Mouse (Mus musculus) MEL (cell line): Measurements from ENCODE around the gene Zbtb7b. TPM values are rescaled to one million over a fixed set of nuclear protein-coding genes. Genes with fewer than 3 reads are reported as not detected.

Experiments
- DNase-seq: peaks from one replicate; pipeline ENCODE4 v3.0.0; 2011; ENCODE audit warnings: low read depth, low spot score
- H3K27ac ChIP-seq: 2 replicates; pipeline ENCODE4 v1.5.1; 2012; ENCODE audit warnings: low read depth, mild to moderate bottlenecking, control low read depth, low read length, moderate library complexity; ENCODE audit not compliant: control insufficient read depth
- H3K27me3 ChIP-seq, 2 experiments: fragments of 150-350 bp in 1 of 2; sonication (generic) in 1 of 2; 2 replicates each; pipeline ENCODE4 v1.6.1; 2012; ENCODE audit warnings: low read length in 2 of 2, mild to moderate bottlenecking in 2 of 2, improper control_type of control experiment in 1 of 2, moderate library complexity in 1 of 2; ENCODE audit not compliant: insufficient read depth in 2 of 2, control insufficient read depth in 1 of 2
- H3K36me3 ChIP-seq, 2 experiments: 2 replicates each; pipeline ENCODE4 v1.6.1; 2012 to 2014; ENCODE audit warnings: low read length in 2 of 2, improper control_type of control experiment in 1 of 2, inconsistent platforms in 1 of 2, mild to moderate bottlenecking in 1 of 2; ENCODE audit not compliant: insufficient read depth in 2 of 2, control insufficient read depth in 1 of 2
- H3K4me1 ChIP-seq, 2 experiments: fragments of 150-350 bp in 1 of 2; sonication (generic) in 1 of 2; 2 replicates each; pipeline ENCODE4 v1.6.1; 2012; ENCODE audit warnings: low read length in 2 of 2, improper control_type of control experiment in 1 of 2, mild to moderate bottlenecking in 1 of 2; ENCODE audit not compliant: insufficient read depth in 2 of 2, control insufficient read depth in 1 of 2
- H3K4me3 ChIP-seq, 2 experiments: fragments of 150-350 bp in 1 of 2; sonication (generic) in 1 of 2; 2 replicates each; pipeline ENCODE4 v1.5.1; 2012; ENCODE audit warnings: low read depth in 2 of 2, low read length in 2 of 2, mild to moderate bottlenecking in 2 of 2, moderate library complexity in 2 of 2, control low read depth in 1 of 2, improper control_type of control experiment in 1 of 2; ENCODE audit not compliant: control insufficient read depth in 1 of 2, insufficient read depth in 1 of 2
- H3K79me2 ChIP-seq: 2 replicates; pipeline ENCODE4 v1.6.1; 2012; ENCODE audit warnings: mild to moderate bottlenecking, low read length, moderate library complexity; ENCODE audit not compliant: control insufficient read depth, poor library complexity, insufficient read depth
- H3K9ac ChIP-seq: 2 replicates; pipeline ENCODE4 v1.6.1; 2012; ENCODE audit warnings: low read depth, mild to moderate bottlenecking, control low read depth, low read length, moderate library complexity; ENCODE audit not compliant: control insufficient read depth, poor library complexity, severe bottlenecking
- H3K9me3 ChIP-seq: fragments of 150-350 bp; sonication (generic); replicated peaks from 2 replicates; pipeline ENCODE4 v1.6.1; 2012; ENCODE audit warnings: mild to moderate bottlenecking, low read length, improper control_type of control experiment, moderate library complexity; ENCODE audit not compliant: insufficient read depth
- CHD1 ChIP-seq: IDR thresholded peaks from 2 replicates; pipeline ENCODE4 v1.6.1; 2012; ENCODE audit warnings: low read depth, mild to moderate bottlenecking, inconsistent platforms, low read length, improper control_type of control experiment
- CTCF ChIP-seq, 3 experiments: IDR thresholded peaks in 2 of 3; conservative IDR thresholded peaks in 1 of 3; 2 replicates each; pipeline ENCODE4 v1.5.1; 2011 to 2012; ENCODE audit warnings: low read length in 3 of 3, low read depth in 2 of 3, mild to moderate bottlenecking in 2 of 3, improper control_type of control experiment in 1 of 3, inconsistent platforms in 1 of 3, mixed read lengths in 1 of 3, moderate library complexity in 1 of 3; ENCODE audit not compliant: control insufficient read depth in 1 of 3, insufficient read depth in 1 of 3, poor library complexity in 1 of 3, severe bottlenecking in 1 of 3
- EP300 ChIP-seq, 2 experiments: IDR thresholded peaks; 2 replicates each; pipeline ENCODE4 v1.6.1; 2011; ENCODE audit warnings: improper control_type of control experiment in 2 of 2, low read length in 2 of 2, low read depth in 1 of 2, mild to moderate bottlenecking in 1 of 2
- HCFC1 ChIP-seq: IDR thresholded peaks from 2 replicates; pipeline ENCODE4 v1.6.1; 2012; ENCODE audit warnings: low read depth, mild to moderate bottlenecking, inconsistent platforms, low read length, improper control_type of control experiment, moderate library complexity
- KAT2A ChIP-seq: conservative IDR thresholded peaks from 2 replicates; pipeline ENCODE4 v1.6.1; 2012; ENCODE audit warnings: low read depth, low read length, improper control_type of control experiment, inconsistent platforms
- MAZ ChIP-seq: IDR thresholded peaks from 2 replicates; pipeline ENCODE4 v1.6.1; 2012; ENCODE audit warnings: low read depth, mild to moderate bottlenecking, inconsistent platforms, low read length, improper control_type of control experiment
- MXI1 ChIP-seq: IDR thresholded peaks from 2 replicates; pipeline ENCODE4 v1.6.1; 2011; ENCODE audit warnings: mild to moderate bottlenecking, low read depth, low read length, improper control_type of control experiment
- NELFE ChIP-seq: IDR thresholded peaks from 2 replicates; pipeline ENCODE4 v1.6.1; 2011; ENCODE audit warnings: low read depth, low read length, improper control_type of control experiment
- POLR2A ChIP-seq, 2 experiments: IDR thresholded peaks; 2 replicates each; pipeline ENCODE4 v1.6.1; 2011 to 2012; ENCODE audit warnings: low read length in 2 of 2, mild to moderate bottlenecking in 2 of 2, control low read depth in 1 of 2, improper control_type of control experiment in 1 of 2, low read depth in 1 of 2, moderate library complexity in 1 of 2; ENCODE audit not compliant: control insufficient read depth in 1 of 2, insufficient read depth in 1 of 2, poor library complexity in 1 of 2
- POLR2AphosphoS5 ChIP-seq: IDR thresholded peaks from 2 replicates; pipeline ENCODE4 v1.6.1; 2012; ENCODE audit warnings: low read depth, borderline replicate concordance, mild to moderate bottlenecking, inconsistent platforms, low read length, moderate library complexity, mixed read lengths
- RAD21 ChIP-seq: IDR thresholded peaks from 2 replicates; pipeline ENCODE4 v1.6.1; 2011; ENCODE audit warnings: mild to moderate bottlenecking, low read depth, low read length, improper control_type of control experiment
- RCOR1 ChIP-seq: IDR thresholded peaks from 2 replicates; pipeline ENCODE4 v1.6.1; 2012; ENCODE audit warnings: low read depth, mild to moderate bottlenecking, inconsistent platforms, low read length, improper control_type of control experiment
- SIN3A ChIP-seq: IDR thresholded peaks from 2 replicates; pipeline ENCODE4 v1.6.1; 2012; ENCODE audit warnings: low read length, improper control_type of control experiment, inconsistent platforms
- SMC3 ChIP-seq: IDR thresholded peaks from 2 replicates; pipeline ENCODE4 v1.6.1; 2011; ENCODE audit warnings: low read depth, low read length, improper control_type of control experiment
- TBP ChIP-seq: IDR thresholded peaks from 2 replicates; pipeline ENCODE4 v1.8.0; 2011; ENCODE audit warnings: low read depth, low read length, improper control_type of control experiment
- TCF12 ChIP-seq: IDR thresholded peaks from 2 replicates; pipeline ENCODE4 v1.6.1; 2014; ENCODE audit warnings: low read depth, mild to moderate bottlenecking, inconsistent platforms, low read length, improper control_type of control experiment, moderate library complexity
- ZKSCAN1 ChIP-seq: IDR thresholded peaks from 2 replicates; pipeline ENCODE4 v1.6.1; 2012; ENCODE audit warnings: low read depth, mild to moderate bottlenecking, inconsistent platforms, low read length, improper control_type of control experiment, moderate library complexity
- ZMIZ1 ChIP-seq: IDR thresholded peaks from 2 replicates; pipeline ENCODE4 v1.6.1; 2012; ENCODE audit warnings: low read depth, mild to moderate bottlenecking, inconsistent platforms, low read length, improper control_type of control experiment, moderate library complexity
- polyA plus RNA-seq, 2 experiments: library from polyadenylated mRNA; stranded (reverse) in 1 of 2; unstranded in 1 of 2; fragments of >175 nt in 1 of 2; fragments of >200 nt in 1 of 2; gene quantifications; 2 replicates each; pipeline versions ENCODE4 v1.2.1 to v1.2.4; 2012; ENCODE audit warnings: low replicate concordance in 2 of 2, low read depth in 1 of 2; ENCODE audit not compliant: insufficient read length in 2 of 2, insufficient read depth in 1 of 2, missing spikeins in 1 of 2
- total RNA-seq: library from RNA; depleted of rRNA; stranded (reverse); fragments of 300-350 nt; gene quantifications from 2 replicates; pipeline ENCODE4 v1.2.3, GENCODE M21; 2012

Zbtb7b gene
- total and polyA plus RNA-seq, 3 experiments, result 8.5 to 20.1 TPM; not detected in 1

DNA sequence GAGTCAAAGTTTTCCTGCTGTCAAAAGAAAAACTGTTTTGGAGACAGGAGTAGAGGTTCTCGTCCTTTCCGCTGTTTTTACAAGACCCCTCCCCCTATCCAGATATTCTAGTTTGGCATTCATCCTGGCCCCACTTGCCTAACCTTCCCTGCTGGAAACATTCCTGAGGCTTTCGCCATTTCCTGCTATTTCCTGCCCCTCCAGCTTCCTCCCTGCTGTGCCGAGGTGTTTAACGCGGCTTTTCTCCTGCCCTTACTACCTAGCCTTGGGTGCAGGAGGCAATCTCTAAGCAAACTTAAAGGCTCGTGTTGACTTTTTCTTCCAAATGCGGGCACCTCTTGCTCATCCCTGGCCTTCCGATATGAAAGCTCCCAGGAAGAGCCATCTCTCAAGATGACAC lies 25.0 kb upstream of the Zbtb7b start:
- H3K4me1 ChIP-seq, result peaks cover 26 to 53% of the 10 kb centered on the region in 2 experiments
- no peak for TF ChIP-seq CHD1
- no peak for TF ChIP-seq MAZ
- TF ChIP-seq CTCF (IDR thresholded peaks at IDR 0.05 in 2 of 3, conservative IDR thresholded peaks at IDR 0.05 in 1 of 3; ENCODE audit: control insufficient read depth in 1 of 3, insufficient read depth in 1 of 3, low read depth in 2 of 3, low read length in 3 of 3, poor library complexity in 1 of 3, severe bottlenecking in 1 of 3), result no peak
- TF ChIP-seq KAT2A, result no peak
- no peak for TF ChIP-seq TCF12
- TF ChIP-seq POLR2AphosphoS5, result no peak
- peak overlapping the region; percentile 75 to 82 for H3K4me3 ChIP-seq
- no peak overlapping the region for H3K27ac ChIP-seq
- peaks cover 48% of the 10 kb centered on the region for H3K79me2 ChIP-seq
- H3K9me3 ChIP-seq, result no peaks in the 10 kb centered on the region
- H3K27me3 ChIP-seq, result no peaks in the 10 kb centered on the region
- H3K9ac ChIP-seq, result peak overlapping the region; percentile 76
- H3K36me3 ChIP-seq, result peaks cover 13 to 52% of the 10 kb centered on the region in 2 experiments
- DNase-seq, result no peak

DNA sequence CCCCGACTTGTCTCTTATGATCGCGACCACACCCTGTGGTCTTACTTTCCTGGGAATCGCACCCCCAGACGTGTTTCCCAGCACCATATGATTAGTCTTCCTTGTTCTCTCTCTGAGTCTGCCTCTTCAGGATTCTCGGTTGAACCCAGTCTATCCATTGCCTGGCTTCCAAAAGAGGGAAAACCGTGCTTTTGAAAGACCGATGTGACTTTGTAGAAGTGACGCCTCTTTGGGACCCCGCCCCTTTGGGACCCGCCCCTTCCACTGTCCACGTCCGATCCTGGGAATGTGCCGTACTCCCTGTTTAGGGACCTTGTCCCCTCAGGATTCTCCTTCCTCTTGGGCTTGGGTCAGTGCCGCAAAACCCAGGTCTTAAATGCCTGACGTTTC lies 24.3 kb upstream of the Zbtb7b start:
- peak overlapping the region; percentile 76 for H3K9ac ChIP-seq
- peaks cover 8 to 45% of the 10 kb centered on the region in 2 experiments for H3K36me3 ChIP-seq
- peaks cover 19 to 46% of the 10 kb centered on the region in 2 experiments for H3K4me1 ChIP-seq
- H3K27me3 ChIP-seq, result no peaks in the 10 kb centered on the region
- TF ChIP-seq NELFE (peak; percentile 9; the same call in 1 of the 2 replicates), RCOR1 (no peak), MXI1 (peak; percentile 51; the same call in 1 of the 2 replicates), ZKSCAN1 (no peak), CHD1 (peak; percentile 74), SIN3A (peak; percentile 81; the same call in 1 of the 2 replicates), ZMIZ1 (no peak), POLR2A (IDR thresholded peaks at IDR 0.05; ENCODE audit: control insufficient read depth in 1 of 2, insufficient read depth in 1 of 2, low read depth in 1 of 2, low read length in 2 of 2, poor library complexity in 1 of 2) (peak in 1 of 2 experiments; percentile 9; a peak in 1 of 4 replicates), EP300 (IDR thresholded peaks at IDR 0.05; ENCODE audit: low read depth in 1 of 2, low read length in 2 of 2) (no peak), SMC3 (no peak), RAD21 (no peak), TBP (peak; percentile 46), CTCF (IDR thresholded peaks at IDR 0.05 in 2 of 3, conservative IDR thresholded peaks at IDR 0.05 in 1 of 3; ENCODE audit: control insufficient read depth in 1 of 3, insufficient read depth in 1 of 3, low read depth in 2 of 3, low read length in 3 of 3, poor library complexity in 1 of 3, severe bottlenecking in 1 of 3) (no peak), HCFC1 (no peak)
- TF ChIP-seq, all 39 proteins: peak for 6
- peak overlapping the region; percentile 79 for H3K27ac ChIP-seq
- peaks cover 48% of the 10 kb centered on the region for H3K79me2 ChIP-seq
- H3K4me3 ChIP-seq, result peak overlapping the region; percentile 75 to 82
- no peaks in the 10 kb centered on the region for H3K9me3 ChIP-seq
- DNase-seq, result no peak
